Mouse (Mus musculus) layer of hippocampus, adult 9-11 months (tissue): ENCODE measurements around the gene Prss57.
A peak's percentile ranks its signal among the peaks of the same experiment; 100 is the strongest.

Source experiments
- DNase-seq: peaks from one replicate; pipeline ENCODE4 v3.0.0; 2022

Gene Prss57

GRCm38 (mm10) chr10:79790861-79791260, at the start of gene Prss57:
Prss57 (minus strand) TSS chr10:79790961.
- DNase-seq = no peak

DNA sequence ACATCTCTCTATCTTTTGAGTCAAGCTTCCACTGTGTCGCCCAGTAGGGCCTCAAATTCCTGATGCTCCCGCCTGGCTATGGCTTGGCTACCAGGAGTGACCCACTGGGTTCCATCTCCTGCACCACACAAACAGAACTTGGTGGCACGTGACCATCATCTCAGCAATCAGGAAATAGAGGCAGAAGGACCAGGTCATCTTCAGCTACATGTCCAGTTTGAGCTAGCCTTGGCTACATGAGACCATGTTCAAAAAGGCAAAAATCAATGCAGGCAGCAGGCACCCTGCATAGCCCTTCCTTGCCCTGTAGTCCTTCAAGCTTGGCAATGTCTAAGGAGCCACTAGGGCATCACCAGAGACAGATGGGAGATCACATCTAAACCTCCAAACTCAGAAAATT, 49.3 kb upstream of the Prss57 start:
- no peak for DNase-seq

DNA sequence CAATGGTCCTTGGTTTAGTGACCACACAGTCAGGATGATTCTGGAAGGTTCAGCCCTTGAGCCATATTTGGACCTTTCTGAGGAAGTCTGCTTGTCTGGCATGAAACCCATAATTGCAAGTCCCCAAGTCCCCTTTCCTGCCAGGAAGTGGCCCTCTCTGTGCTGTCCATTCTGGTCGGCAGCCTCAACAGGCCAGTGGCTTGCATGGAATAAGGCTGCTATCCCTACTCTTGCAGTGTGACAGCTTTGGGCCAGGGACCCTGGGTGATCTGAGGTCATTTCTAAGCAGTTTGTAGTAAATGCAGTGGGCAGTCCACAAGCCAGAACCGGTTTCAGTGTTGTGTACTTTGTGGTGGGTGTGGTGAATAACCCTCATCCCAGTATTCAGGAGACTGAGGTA, 47.4 kb upstream of the Prss57 start:
- no peak for DNase-seq

- DNase-seq = no peak
These were observed 46.2 kb upstream of the Prss57 start for GRCm38 (mm10) chr10:79836918-79837317.

- DNase-seq = no peak
These were observed 44.1 kb upstream of the Prss57 start for GRCm38 (mm10) chr10:79834769-79835398.

- no peak for DNase-seq
These were observed 42.0 kb upstream of the Prss57 start for GRCm38 (mm10) chr10:79832786-79833181.

DNA sequence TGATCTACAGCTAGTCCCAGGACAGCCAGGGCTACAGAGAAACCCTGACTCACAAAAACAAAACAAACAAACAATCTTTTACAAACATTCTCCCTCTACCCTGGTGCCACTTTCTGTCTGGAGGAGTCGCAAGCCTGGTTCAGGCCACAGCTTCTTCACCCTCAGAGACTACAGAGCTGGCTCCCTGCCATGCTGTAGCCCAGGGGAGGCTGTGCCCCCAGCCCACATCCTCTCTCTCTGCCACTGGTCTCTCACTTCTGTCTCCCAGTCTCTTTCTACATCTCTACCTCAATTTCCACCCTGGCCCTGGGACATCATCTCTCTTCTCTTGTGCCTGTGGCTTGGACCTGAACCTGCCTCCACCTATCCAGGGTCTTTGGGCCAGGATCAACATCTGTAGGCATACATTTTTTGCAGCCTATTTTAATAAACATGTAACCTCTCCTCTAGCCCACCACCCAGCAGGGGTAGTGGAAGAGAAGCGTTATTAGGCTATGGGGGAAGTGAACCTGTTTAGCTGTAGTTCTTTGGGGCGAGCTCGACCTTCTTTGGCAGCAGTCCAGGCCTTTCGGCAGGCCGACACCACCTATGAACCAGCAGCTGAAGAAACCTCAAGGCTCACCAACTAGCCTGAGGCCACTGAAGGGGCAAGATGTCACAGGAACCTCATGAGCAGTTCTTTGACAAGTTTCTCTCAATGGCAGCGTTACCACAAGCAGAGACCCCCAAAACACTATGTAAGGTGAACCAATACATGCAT, 41.4 kb upstream of the Prss57 start:
- no peak for DNase-seq

DNA sequence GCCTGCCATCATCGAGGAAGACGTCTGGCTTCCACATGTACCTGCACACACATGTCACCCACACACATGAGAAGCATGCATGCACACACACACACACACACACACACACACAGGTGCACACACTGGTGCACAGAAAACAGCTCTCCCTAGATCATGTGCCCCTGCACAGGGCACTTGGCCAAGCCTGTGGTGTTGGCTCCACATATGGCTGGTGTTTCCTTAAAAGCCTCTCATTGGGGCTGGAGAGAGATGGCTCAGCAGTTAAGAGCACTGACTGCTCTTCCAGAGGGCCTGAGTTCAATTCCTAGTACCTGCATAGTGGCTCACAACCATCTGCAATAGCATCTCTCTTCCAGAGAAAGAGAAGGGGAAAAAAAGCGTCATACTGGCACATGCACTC, 40.8 kb upstream of the Prss57 start:
- no peak for DNase-seq

DNA sequence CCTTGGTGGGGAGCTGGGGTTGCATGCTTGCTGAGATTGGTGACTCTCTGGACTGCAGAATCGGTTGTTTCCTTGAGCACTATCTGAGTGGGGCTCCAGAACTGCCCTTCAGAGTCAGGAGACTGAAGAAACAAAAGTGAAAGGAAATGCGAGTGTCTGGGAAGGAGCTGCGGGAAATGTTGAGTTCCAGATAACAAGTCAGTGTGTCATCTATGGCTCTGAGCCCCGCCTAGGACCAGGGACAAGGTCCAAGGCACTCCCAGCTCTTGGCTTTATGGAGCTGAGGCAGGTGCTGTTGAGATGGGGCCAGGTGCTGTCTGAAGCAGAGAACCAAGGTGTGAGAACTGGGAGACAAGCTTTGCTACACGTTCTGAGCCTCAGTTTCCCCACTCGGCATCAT, 33.7 kb upstream of the Prss57 start:
- no peak for DNase-seq

- DNase-seq = no peak
These were observed 32.2 kb upstream of the Prss57 start for GRCm38 (mm10) chr10:79823011-79823410.

GRCm38 (mm10) chr10:79822372-79822771, 31.6 kb upstream of the Prss57 start:
- DNase-seq = no peak

GRCm38 (mm10) chr10:79821731-79822130, 31.0 kb upstream of the Prss57 start:
- no peak for DNase-seq

GRCm38 (mm10) chr10:79820782-79821181, 30.0 kb upstream of the Prss57 start, which contains the start of gene Misp:
Misp (plus strand) TSS chr10:79820989.
- DNase-seq = no peak

GRCm38 (mm10) chr10:79820277-79820676, 29.5 kb upstream of the Prss57 start:
- DNase-seq = no peak

DNA sequence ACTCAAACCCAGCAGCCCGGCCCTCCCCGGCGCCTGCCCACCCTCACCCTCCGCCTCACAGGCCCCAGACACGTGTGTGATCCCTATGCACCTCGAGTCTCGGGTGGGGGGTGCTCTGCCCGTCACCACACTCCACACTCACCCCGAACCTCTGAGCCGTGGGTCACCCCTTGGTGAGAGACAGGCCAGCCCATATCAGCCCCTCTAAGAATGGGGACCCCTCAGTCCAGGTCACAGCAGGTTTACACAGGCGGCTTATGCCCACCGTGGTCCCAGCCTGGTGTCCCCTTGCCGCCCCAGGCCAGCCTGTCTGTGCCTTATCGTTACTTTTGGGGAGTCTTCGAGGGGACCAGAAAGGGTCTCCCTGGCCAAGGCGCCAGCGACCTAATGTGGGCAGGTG, 28.8 kb upstream of the Prss57 start:
- DNase-seq = no peak

DNA sequence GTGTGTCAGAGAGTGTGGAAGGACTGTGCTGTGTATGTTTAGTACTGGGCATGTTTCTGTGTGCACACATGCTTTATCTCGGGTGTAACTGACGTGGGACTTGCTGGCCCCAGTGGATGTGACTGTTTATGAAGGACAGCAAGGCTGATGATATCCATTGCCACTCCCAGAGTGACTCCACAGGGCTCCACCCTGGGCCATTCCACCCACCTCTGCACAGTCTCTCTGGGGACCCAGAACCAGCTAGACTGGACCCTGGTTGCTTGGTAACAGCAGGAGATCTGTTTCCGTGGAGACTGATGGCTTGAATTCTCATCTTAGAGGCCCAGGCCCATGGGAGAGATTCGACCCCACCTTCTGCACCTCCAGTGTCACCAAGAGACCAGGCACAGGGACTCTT, 27.5 kb upstream of the Prss57 start:
- no peak for DNase-seq

GRCm38 (mm10) chr10:79817111-79817510, 26.4 kb upstream of the Prss57 start:
- no peak for DNase-seq

DNA sequence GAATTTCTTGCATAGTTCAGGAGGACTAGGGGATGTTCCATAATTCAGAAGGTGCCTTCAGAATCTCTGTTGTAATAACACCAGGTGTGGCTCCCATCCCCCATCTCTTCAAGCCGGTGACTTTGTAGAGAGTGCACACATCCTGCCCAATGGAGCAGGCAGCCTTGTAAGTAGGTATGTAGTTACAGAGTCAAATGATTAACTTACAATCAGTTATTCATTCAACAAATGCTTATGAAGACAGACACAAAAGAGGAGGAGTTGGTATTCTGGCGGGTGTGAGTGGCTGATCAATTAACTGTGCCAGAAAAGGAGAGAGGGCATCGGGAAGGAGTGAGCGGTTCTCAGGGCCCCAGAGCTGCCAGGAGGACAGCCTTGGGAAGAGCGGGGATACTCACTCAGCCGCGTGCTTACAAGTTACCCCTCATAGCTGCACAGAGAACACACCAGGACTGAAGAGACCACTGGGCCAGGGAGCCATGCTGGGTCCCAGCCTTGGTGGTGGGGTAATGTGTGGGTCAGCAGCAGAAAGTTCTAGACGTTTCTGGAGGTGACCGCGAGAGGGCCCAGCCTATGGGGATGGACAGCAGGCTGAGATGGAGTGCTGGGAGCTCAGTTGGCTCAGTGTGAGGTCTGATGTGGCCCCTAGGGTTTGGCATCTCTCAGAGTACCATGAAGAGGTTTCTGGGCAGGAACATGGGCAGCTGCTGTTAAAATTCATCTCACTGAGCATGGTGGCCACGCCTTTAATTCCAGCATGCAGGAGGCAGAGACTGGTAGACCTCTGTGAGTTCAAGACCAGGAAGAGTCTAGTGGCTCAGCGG, 25.1 kb upstream of the Prss57 start:
- no peak for DNase-seq

GRCm38 (mm10) chr10:79814271-79814842, 23.6 kb upstream of the Prss57 start:
- no peak for DNase-seq

DNA sequence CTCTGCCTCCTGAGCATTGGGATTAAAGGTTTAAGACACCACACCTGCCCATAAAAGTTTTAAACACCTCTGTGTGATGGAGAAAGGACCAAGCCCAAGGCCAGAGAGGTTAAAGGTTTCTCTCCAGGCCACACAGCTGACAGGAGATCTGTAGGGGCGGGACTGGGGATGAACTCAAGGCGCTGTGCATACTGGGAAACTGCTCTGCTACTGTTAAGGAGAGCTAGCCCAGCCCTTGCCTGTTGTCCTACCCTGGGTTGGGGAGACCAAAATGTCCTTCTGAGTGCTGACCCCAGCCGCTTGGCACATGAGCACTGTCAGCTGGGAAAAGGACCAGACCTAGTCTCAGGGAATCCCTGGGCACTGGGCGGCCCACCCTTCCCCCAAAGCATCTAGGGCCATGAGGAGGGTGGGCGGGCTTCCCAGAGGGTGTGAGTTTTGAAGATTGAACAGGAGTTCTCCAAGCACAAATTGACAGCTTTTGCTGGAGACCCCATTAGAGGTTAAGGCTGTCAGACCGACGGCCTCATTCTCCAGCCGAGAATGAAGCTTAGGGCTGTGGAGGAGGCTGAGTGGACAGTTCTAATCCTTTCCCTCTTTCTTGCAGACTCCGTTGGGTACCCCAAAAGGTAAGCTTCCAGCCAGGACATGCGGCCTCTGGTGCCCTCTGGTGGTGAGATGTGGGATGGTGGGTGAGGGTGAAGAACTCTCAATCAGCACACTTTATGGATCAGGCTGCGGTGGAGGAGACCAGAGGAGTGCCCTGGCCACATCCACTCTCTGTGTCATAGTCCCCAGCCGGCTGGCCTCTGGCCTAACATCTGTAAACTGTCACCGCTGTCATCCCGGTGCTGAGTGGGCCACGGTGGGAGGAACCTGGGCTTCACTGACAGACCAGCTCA, 21.2 kb upstream of the Prss57 start:
- DNase-seq = peak; percentile 55

DNA sequence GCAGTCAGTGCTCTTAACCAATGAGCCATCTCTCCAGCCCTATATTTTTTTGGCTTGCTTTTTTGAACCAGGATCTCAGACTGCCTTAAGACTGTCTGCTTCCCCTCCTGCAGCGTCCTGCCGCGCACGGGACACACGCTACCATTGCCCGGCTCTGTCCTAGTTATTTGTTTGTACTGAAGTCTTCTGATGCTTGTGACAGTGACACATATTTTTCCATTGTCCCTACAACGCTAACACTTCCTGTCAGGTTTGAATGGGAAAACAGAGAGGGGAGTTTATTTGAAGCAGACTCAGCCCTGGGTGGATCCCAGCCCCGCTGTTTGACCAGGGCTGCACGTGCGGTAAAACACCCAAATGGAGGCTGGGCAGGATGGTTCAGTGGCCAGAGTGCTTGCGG, 18.0 kb upstream of the Prss57 start:
- no peak for DNase-seq

- no peak for DNase-seq
These were observed 17.1 kb upstream of the Prss57 start for GRCm38 (mm10) chr10:79807826-79808225.
